Mouse (Mus musculus) neural tube, embryonic 15.5 days (tissue): ENCODE data around the gene Grk5. TPM values are rescaled to one million over a fixed set of nuclear protein-coding genes. Genes with fewer than 3 reads are reported as not detected.
"Not testable (repeated sequence)": the region's sequence is repeated elsewhere in the genome, so short reads cannot be mapped to it uniquely, and the experiment has no call there.

Source experiments
- ATAC-seq: fragments of 200-750 bp; cut with Nextera tagmentation; 2 replicates; pipeline ENCODE4 v1.8.0; 2017; ENCODE audit warnings: mild to moderate bottlenecking, moderate TSS enrichment, moderate library complexity; ENCODE audit not compliant: low FRiP score
- H3K27ac ChIP-seq: fragments of 300-500 bp; sonication (generic); replicated peaks from 2 replicates; pipeline ENCODE4 v1.5.1; 2015; ENCODE audit warnings: mild to moderate bottlenecking, inconsistent platforms
- H3K27me3 ChIP-seq: fragments of 300-500 bp; sonication (generic); replicated peaks from 2 replicates; pipeline ENCODE4 v1.6.1; 2015; ENCODE audit warnings: inconsistent platforms
- H3K36me3 ChIP-seq: fragments of 300-500 bp; sonication (generic); 2 replicates; pipeline ENCODE4 v1.6.1; 2015; ENCODE audit warnings: inconsistent platforms
- H3K4me1 ChIP-seq: fragments of 300-500 bp; sonication (generic); 2 replicates; pipeline ENCODE4 v1.6.1; 2015; ENCODE audit warnings: inconsistent platforms
- H3K4me2 ChIP-seq: fragments of 300-500 bp; sonication (generic); 2 replicates; pipeline ENCODE4 v1.6.1; 2015; ENCODE audit warnings: inconsistent platforms, mild to moderate bottlenecking, moderate library complexity
- H3K4me3 ChIP-seq: fragments of 300-500 bp; sonication (generic); replicated peaks from 2 replicates; pipeline ENCODE4 v1.5.1; 2015; ENCODE audit warnings: mild to moderate bottlenecking, inconsistent platforms
- H3K9ac ChIP-seq: fragments of 300-500 bp; sonication (generic); replicated peaks from 2 replicates; pipeline ENCODE4 v1.6.1; 2015; ENCODE audit warnings: mild to moderate bottlenecking, inconsistent platforms
- H3K9me3 ChIP-seq: fragments of 300-500 bp; sonication (generic); replicated peaks from 2 replicates; pipeline ENCODE4 v1.6.1; 2016; ENCODE audit warnings: inconsistent platforms
- WGBS: fragments of 180-500 bp; shearing (Covaris S2); methylation state at CpG from one replicate; pipeline ENCODE4 v1.1.7; 2015; ENCODE audit warnings: mixed read lengths; 5-methylcytosine and 5-hydroxymethylcytosine counted together
- polyA plus RNA-seq: library from polyadenylated mRNA; unstranded; fragments of >200 nt; fragmentation: Nextera tagmentation; extraction: Ambion mirVana; gene quantifications from 2 replicates; pipeline ENCODE4 v1.2.1, GENCODE M21; 2015

Grk5 gene
- polyA plus RNA-seq, 1 experiment from 2014 or later, result 2.6 TPM

GRCm38 (mm10) chr19:60915862-60916261 lies 26.3 kb downstream of the Grk5 start:
- no peak overlapping the region for H3K27ac ChIP-seq
- H3K4me2 ChIP-seq, result no peak overlapping the region
- 91% methylated on average over 3 of the region's 3 CpGs for WGBS
- H3K27me3 ChIP-seq, result no peaks in the 10 kb centered on the region
- no peak overlapping the region for H3K9ac ChIP-seq
- H3K4me3 ChIP-seq, result no peak overlapping the region
- no peak for ATAC-seq
- no peaks in the 10 kb centered on the region for H3K4me1 ChIP-seq
- no peaks in the 10 kb centered on the region for H3K36me3 ChIP-seq
- no peaks in the 10 kb centered on the region for H3K9me3 ChIP-seq

- Histone ChIP-seq H3K4me2 (no peak overlapping the region), H3K4me3 (no peak overlapping the region), H3K27me3 (no peaks in the 10 kb centered on the region), H3K27ac (no peak overlapping the region), H3K4me1 (no peaks in the 10 kb centered on the region), H3K9ac (no peak overlapping the region), H3K9me3 (no peaks in the 10 kb centered on the region), H3K36me3 (no peaks in the 10 kb centered on the region)
- ATAC-seq, result no peak
- WGBS, result 91% methylated on average over 6 of the region's 6 CpGs
Measured at GRCm38 (mm10) chr19:60916869-60917570, 27.5 kb downstream of the Grk5 start.

GRCm38 (mm10) chr19:60924534-60924933 lies 35.0 kb downstream of the Grk5 start:
- not testable (repeated sequence) for H3K27ac ChIP-seq, H3K27me3 ChIP-seq, H3K36me3 ChIP-seq, H3K9ac ChIP-seq, H3K4me3 ChIP-seq, H3K4me2 ChIP-seq, H3K9me3 ChIP-seq, H3K4me1 ChIP-seq, ATAC-seq

GRCm38 (mm10) chr19:60935001-60935400 lies 45.5 kb downstream of the Grk5 start:
- no peak for ATAC-seq
- Histone ChIP-seq H3K27me3 (no peaks in the 10 kb centered on the region), H3K27ac (no peak overlapping the region), H3K4me2 (no peak overlapping the region), H3K9ac (no peak overlapping the region), H3K36me3 (no peaks in the 10 kb centered on the region), H3K4me1 (peaks cover 6% of the 10 kb centered on the region; the same call in 1 of the 2 replicates), H3K9me3 (no peaks in the 10 kb centered on the region), H3K4me3 (no peak overlapping the region)

GRCm38 (mm10) chr19:60939954-60940379 lies 50.4 kb downstream of the Grk5 start:
- peaks cover 6% of the 10 kb centered on the region; the same call in 1 of the 2 replicates for H3K4me1 ChIP-seq
- H3K9me3 ChIP-seq, result no peaks in the 10 kb centered on the region
- H3K27ac ChIP-seq, result no peak overlapping the region
- H3K4me2 ChIP-seq, result no peak overlapping the region
- no peak overlapping the region for H3K9ac ChIP-seq
- ATAC-seq, result no peak
- H3K27me3 ChIP-seq, result no peaks in the 10 kb centered on the region
- H3K36me3 ChIP-seq, result no peaks in the 10 kb centered on the region
- no peak overlapping the region for H3K4me3 ChIP-seq
- 79% methylated on average over 1 of the region's 1 CpGs for WGBS

GRCm38 (mm10) chr19:60940866-60941265 lies 51.3 kb downstream of the Grk5 start:
- WGBS, result 95% methylated on average over 1 of the region's 1 CpGs
- peaks cover 5% of the 10 kb centered on the region; the same call in 1 of the 2 replicates for H3K4me1 ChIP-seq
- no peaks in the 10 kb centered on the region for H3K27me3 ChIP-seq
- no peak overlapping the region for H3K27ac ChIP-seq
- no peaks in the 10 kb centered on the region for H3K36me3 ChIP-seq
- H3K9me3 ChIP-seq, result no peaks in the 10 kb centered on the region
- ATAC-seq, result no peak
- H3K9ac ChIP-seq, result no peak overlapping the region
- H3K4me3 ChIP-seq, result no peak overlapping the region
- no peak overlapping the region for H3K4me2 ChIP-seq

- ATAC-seq, result no peak
- no peak overlapping the region for H3K4me3 ChIP-seq
- peak overlapping the region; percentile 41; the same call in 1 of the 2 replicates for H3K27ac ChIP-seq
- no peak overlapping the region for H3K9ac ChIP-seq
- H3K36me3 ChIP-seq, result no peaks in the 10 kb centered on the region
- no peaks in the 10 kb centered on the region for H3K9me3 ChIP-seq
- no peaks in the 10 kb centered on the region for H3K27me3 ChIP-seq
- H3K4me2 ChIP-seq, result no peak overlapping the region
- no peaks in the 10 kb centered on the region for H3K4me1 ChIP-seq
- 55% methylated on average over 3 of the region's 3 CpGs for WGBS
Measured at GRCm38 (mm10) chr19:60945801-60946311, 56.3 kb downstream of the Grk5 start.

GRCm38 (mm10) chr19:60946656-60947055 lies 57.1 kb downstream of the Grk5 start:
- no peak overlapping the region for H3K4me2 ChIP-seq
- ATAC-seq, result no peak
- no peaks in the 10 kb centered on the region for H3K9me3 ChIP-seq
- H3K27me3 ChIP-seq, result no peaks in the 10 kb centered on the region
- no peak overlapping the region for H3K27ac ChIP-seq
- no peak overlapping the region for H3K9ac ChIP-seq
- H3K36me3 ChIP-seq, result no peaks in the 10 kb centered on the region
- 63% methylated on average over 2 of the region's 2 CpGs for WGBS
- no peak overlapping the region for H3K4me3 ChIP-seq
- no peaks in the 10 kb centered on the region for H3K4me1 ChIP-seq

GRCm38 (mm10) chr19:60948996-60949395 lies 59.4 kb downstream of the Grk5 start:
- H3K4me1 ChIP-seq, result no peaks in the 10 kb centered on the region
- no peaks in the 10 kb centered on the region for H3K36me3 ChIP-seq
- no peak overlapping the region for H3K4me2 ChIP-seq
- H3K9me3 ChIP-seq, result no peaks in the 10 kb centered on the region
- 22% methylated on average over 1 of the region's 1 CpGs for WGBS
- H3K9ac ChIP-seq, result no peak overlapping the region
- H3K4me3 ChIP-seq, result no peak overlapping the region
- no peaks in the 10 kb centered on the region for H3K27me3 ChIP-seq
- H3K27ac ChIP-seq, result no peak overlapping the region
- ATAC-seq, result no peak

GRCm38 (mm10) chr19:60950056-60950869 lies 60.7 kb downstream of the Grk5 start:
- no peak overlapping the region for H3K4me3 ChIP-seq
- no peak overlapping the region for H3K9ac ChIP-seq
- 87% methylated on average over 7 of the region's 7 CpGs for WGBS
- H3K27me3 ChIP-seq, result no peaks in the 10 kb centered on the region
- H3K27ac ChIP-seq, result no peak overlapping the region
- no peaks in the 10 kb centered on the region for H3K36me3 ChIP-seq
- H3K9me3 ChIP-seq, result no peaks in the 10 kb centered on the region
- ATAC-seq, result no peak
- no peak overlapping the region for H3K4me2 ChIP-seq
- no peaks in the 10 kb centered on the region for H3K4me1 ChIP-seq

- H3K27ac ChIP-seq, result no peak overlapping the region
- WGBS, result 78% methylated on average over 2 of the region's 2 CpGs
- no peaks in the 10 kb centered on the region for H3K9me3 ChIP-seq
- ATAC-seq, result no peak
- H3K36me3 ChIP-seq, result no peaks in the 10 kb centered on the region
- no peaks in the 10 kb centered on the region for H3K27me3 ChIP-seq
- no peak overlapping the region for H3K4me3 ChIP-seq
- no peaks in the 10 kb centered on the region for H3K4me1 ChIP-seq
- no peak overlapping the region for H3K9ac ChIP-seq
- no peak overlapping the region for H3K4me2 ChIP-seq
Measured at GRCm38 (mm10) chr19:60955131-60955530, 65.6 kb downstream of the Grk5 start.

- Histone ChIP-seq H3K4me2 (no peak overlapping the region), H3K27me3 (no peaks in the 10 kb centered on the region), H3K9ac (no peak overlapping the region), H3K36me3 (no peaks in the 10 kb centered on the region), H3K27ac (no peak overlapping the region), H3K4me3 (no peak overlapping the region), H3K9me3 (no peaks in the 10 kb centered on the region), H3K4me1 (no peaks in the 10 kb centered on the region)
- WGBS, result 94% methylated on average over 1 of the region's 1 CpGs
- ATAC-seq, result no peak
Measured at GRCm38 (mm10) chr19:60955712-60956111, 66.2 kb downstream of the Grk5 start.
